Mouse (Mus musculus): ENCODE data around the gene Ehd4. TPM values are rescaled to one million over a fixed set of nuclear protein-coding genes. Genes with fewer than 3 reads are reported as not detected.

Gene Ehd4
- total RNA-seq, 2 experiments from 2014 or later, result 50.9 to 77.5 TPM

GRCm38 (mm10) chr2:120146543-120146942, 7.9 kb downstream of the Ehd4 start:
- no peak for ATAC-seq (ENCODE audit: poor library complexity, severe bottlenecking)

- ATAC-seq (ENCODE audit: poor library complexity, severe bottlenecking), result no peak
Measured at GRCm38 (mm10) chr2:120144390-120144789, 10.0 kb downstream of the Ehd4 start.

GRCm38 (mm10) chr2:120142336-120142735, 12.1 kb downstream of the Ehd4 start:
- ATAC-seq (ENCODE audit: poor library complexity, severe bottlenecking), result no peak

- no peak for ATAC-seq (ENCODE audit: poor library complexity, severe bottlenecking)
Measured at GRCm38 (mm10) chr2:120141671-120142070, 12.7 kb downstream of the Ehd4 start.

- ATAC-seq (ENCODE audit: poor library complexity, severe bottlenecking), result no peak
Measured at GRCm38 (mm10) chr2:120140326-120140725, 14.1 kb downstream of the Ehd4 start.

GRCm38 (mm10) chr2:120139091-120139490, 15.3 kb downstream of the Ehd4 start:
- ATAC-seq (ENCODE audit: poor library complexity, severe bottlenecking), result no peak

- ATAC-seq (ENCODE audit: poor library complexity, severe bottlenecking), result peak; percentile 48
Measured at GRCm38 (mm10) chr2:120137281-120137680, 17.1 kb downstream of the Ehd4 start.

- peak; percentile 87 for ATAC-seq (ENCODE audit: poor library complexity, severe bottlenecking)
Measured at GRCm38 (mm10) chr2:120134453-120135075, 19.8 kb downstream of the Ehd4 start.

- ATAC-seq (ENCODE audit: poor library complexity, severe bottlenecking), result no peak
Measured at GRCm38 (mm10) chr2:120131881-120132280, 22.5 kb downstream of the Ehd4 start.

- ATAC-seq (ENCODE audit: poor library complexity, severe bottlenecking), result no peak
Measured at GRCm38 (mm10) chr2:120129252-120129908, 25.0 kb downstream of the Ehd4 start.

- ATAC-seq (ENCODE audit: poor library complexity, severe bottlenecking), result 0 out of 2 replicates have a peak, but pooled peaks have one; percentile 40
Measured at GRCm38 (mm10) chr2:120128611-120129051, 25.8 kb downstream of the Ehd4 start.

GRCm38 (mm10) chr2:120128011-120128410, 26.4 kb downstream of the Ehd4 start:
- no peak for ATAC-seq (ENCODE audit: poor library complexity, severe bottlenecking)

GRCm38 (mm10) chr2:120126901-120127300, 27.5 kb downstream of the Ehd4 start:
- ATAC-seq (ENCODE audit: poor library complexity, severe bottlenecking), result no peak

- ATAC-seq (ENCODE audit: poor library complexity, severe bottlenecking), result no peak
Measured at GRCm38 (mm10) chr2:120126408-120126807, 28.0 kb downstream of the Ehd4 start.

- no peak for ATAC-seq (ENCODE audit: poor library complexity, severe bottlenecking)
Measured at GRCm38 (mm10) chr2:120125461-120125860, 28.9 kb downstream of the Ehd4 start.

- no peak for ATAC-seq (ENCODE audit: poor library complexity, severe bottlenecking)
Measured at GRCm38 (mm10) chr2:120124946-120125345, 29.5 kb downstream of the Ehd4 start.

- ATAC-seq (ENCODE audit: poor library complexity, severe bottlenecking), result no peak
Measured at GRCm38 (mm10) chr2:120124096-120124495, 30.3 kb downstream of the Ehd4 start.

- ATAC-seq (ENCODE audit: poor library complexity, severe bottlenecking), result no peak
Measured at GRCm38 (mm10) chr2:120122983-120123382, 31.4 kb downstream of the Ehd4 start.

- no peak for ATAC-seq (ENCODE audit: poor library complexity, severe bottlenecking)
Measured at GRCm38 (mm10) chr2:120117346-120117745, 37.1 kb downstream of the Ehd4 start.

- no peak for ATAC-seq (ENCODE audit: poor library complexity, severe bottlenecking)
Measured at GRCm38 (mm10) chr2:120116362-120116761, 38.0 kb downstream of the Ehd4 start.

GRCm38 (mm10) chr2:120114977-120115376, 39.4 kb downstream of the Ehd4 start:
- no peak for ATAC-seq (ENCODE audit: poor library complexity, severe bottlenecking)

- no peak for ATAC-seq (ENCODE audit: poor library complexity, severe bottlenecking)
Measured at GRCm38 (mm10) chr2:120113963-120114362, 40.4 kb downstream of the Ehd4 start.
